Mouse (Mus musculus) embryonic fibroblast, embryonic 13.5 days (primary cell): ENCODE measurements at regions not wholly inside any gene's neighbourhood (a gene's known extent, or its start where the extent isn't known, plus 50 kb on each side); places are given as distances from the start of the nearest gene placed in this dataset.

Experiments used
- H3K27ac ChIP-seq: 2 replicates; pipeline ENCODE4 v1.5.1; 2012; ENCODE audit warnings: low read length, control low read depth, inconsistent platforms; ENCODE audit not compliant: insufficient read depth
- H3K4me1 ChIP-seq: 2 replicates; pipeline ENCODE4 v1.6.1; 2011; ENCODE audit warnings: low read length; ENCODE audit not compliant: control insufficient read depth, insufficient read depth
- H3K4me3 ChIP-seq: 2 replicates; pipeline ENCODE4 v1.5.1; 2011; ENCODE audit warnings: mild to moderate bottlenecking, control low read depth, low read length; ENCODE audit not compliant: insufficient read depth
- CTCF ChIP-seq: IDR thresholded peaks from 2 replicates; pipeline ENCODE4 v1.5.1; 2011; ENCODE audit warnings: mild to moderate bottlenecking, control low read depth, low read length, moderate library complexity, borderline replicate concordance; ENCODE audit not compliant: insufficient read depth
- POLR2A ChIP-seq: IDR thresholded peaks from 2 replicates; pipeline ENCODE4 v1.6.1; 2011; ENCODE audit warnings: low read depth, mild to moderate bottlenecking, control low read depth, low read length, moderate library complexity

DNA sequence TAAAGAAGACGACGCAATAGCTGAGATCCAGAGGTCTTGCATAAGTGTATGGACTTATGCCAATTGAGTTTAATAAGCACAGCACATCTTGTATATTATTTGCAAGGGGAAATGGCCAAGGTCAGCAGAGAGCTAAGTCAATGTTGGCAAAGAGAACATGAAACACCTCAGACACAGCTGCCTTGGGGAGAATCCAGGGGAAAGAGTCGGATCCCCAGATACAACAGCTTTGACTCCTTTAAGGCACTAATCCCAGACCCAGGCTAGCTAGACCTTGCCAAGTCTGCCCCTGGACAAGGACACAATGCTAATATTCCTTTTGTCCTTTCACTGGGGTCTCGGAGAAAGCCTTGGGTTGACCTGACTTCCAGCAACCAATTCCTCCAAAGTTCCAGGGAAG, 438.2 kb upstream of the Kazn start:
- H3K4me1 ChIP-seq: peaks cover 3% of the 10 kb centered on the region; the same call in 1 of the 2 replicates
- H3K4me3 ChIP-seq: no peak overlapping the region
- no peak overlapping the region for H3K27ac ChIP-seq
- TF ChIP-seq CTCF: no peak
- TF ChIP-seq POLR2A: no peak

DNA sequence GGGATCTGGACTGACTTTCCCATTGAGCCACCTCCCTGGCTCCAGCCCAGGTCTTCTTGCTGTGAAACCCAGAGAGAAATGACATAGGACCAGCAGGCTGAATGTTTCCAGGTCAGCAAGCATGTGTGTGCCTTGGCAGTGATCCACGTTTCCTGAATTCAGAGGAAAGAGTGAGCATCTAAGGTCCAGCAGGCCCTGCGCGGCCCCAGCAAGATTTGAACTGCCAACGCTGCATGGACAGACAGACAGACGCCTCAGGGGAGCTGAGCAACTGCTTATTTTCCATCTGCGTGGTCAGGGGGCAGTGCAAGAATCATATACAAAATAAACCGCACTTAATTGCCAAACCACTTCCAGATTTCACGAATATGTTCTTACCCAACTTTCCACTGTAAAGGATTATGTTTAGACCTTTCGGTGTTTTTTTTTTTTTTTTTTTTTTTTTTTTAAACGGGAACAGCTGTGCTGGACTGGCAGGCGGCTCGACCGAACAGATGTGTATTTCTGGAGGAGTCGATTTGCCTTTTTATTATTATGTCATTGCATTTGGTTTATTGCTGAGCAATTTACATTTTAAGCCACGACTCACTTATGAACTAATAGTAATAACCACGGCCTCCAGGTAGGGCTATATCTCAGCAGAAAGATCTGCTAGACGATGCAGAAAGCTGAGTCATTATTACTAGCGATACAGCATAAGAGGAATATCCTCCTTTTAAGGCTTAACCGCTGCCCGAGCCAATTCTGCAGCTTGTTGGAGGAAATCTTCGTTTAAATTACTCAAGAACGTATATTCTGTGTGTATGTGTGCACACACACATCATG, 435.7 kb upstream of the Kazn start:
- H3K27ac ChIP-seq: no peak overlapping the region
- peaks cover 3% of the 10 kb centered on the region; the same call in 1 of the 2 replicates for H3K4me1 ChIP-seq
- TF ChIP-seq POLR2A (no peak), CTCF (no peak)
- H3K4me3 ChIP-seq: no peak overlapping the region

DNA sequence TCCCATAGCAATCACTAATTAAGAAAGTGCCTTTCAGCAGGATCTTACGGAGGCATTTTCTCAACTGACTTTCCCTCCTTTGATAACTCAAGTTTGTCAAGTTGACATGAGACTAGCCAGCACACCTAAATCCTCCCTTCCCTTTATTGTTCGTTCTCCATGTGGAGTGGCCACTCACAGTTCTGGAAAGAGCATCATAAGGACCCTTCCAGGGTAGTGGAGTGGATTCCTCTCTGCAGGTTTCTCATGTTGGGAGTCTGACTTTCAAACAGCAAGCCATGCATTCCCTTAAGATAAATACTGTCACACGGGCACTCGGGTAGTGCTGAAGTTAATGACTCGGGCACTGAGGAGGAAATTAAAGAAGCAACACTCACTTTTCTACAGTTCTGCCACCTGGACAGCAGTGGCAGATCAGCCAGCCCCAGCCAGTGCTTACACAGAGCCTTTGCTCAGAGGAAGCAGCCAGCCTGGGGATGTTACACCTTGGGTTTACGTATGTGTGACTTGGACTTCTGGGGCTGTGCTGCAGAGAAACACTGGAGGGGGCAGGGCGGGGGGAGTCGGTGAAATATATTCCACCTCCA, 432.8 kb upstream of the Kazn start:
- Histone ChIP-seq H3K27ac (no peak overlapping the region), H3K4me3 (no peak overlapping the region), H3K4me1 (peaks cover 3% of the 10 kb centered on the region; the same call in 1 of the 2 replicates)
- TF ChIP-seq POLR2A: no peak
- TF ChIP-seq CTCF: no peak

DNA sequence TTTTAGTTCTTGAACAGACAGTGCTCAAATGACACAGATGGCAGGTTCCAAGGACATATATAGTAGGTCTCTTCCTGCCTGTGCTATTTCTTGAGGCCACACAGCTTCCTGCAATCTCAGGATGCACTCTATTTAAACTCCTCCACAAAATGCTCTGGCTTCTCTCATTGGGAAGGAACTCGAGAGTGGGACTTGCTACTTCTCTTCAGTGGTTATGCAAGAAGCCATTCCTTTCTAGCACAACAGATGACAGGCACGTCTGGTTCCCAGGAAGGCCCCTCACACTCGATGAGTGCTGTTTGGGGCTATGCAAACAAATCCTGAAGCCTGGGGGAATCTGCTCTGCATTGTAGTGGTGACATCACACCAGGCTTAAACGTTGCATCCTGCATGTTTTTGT, 425.6 kb upstream of the Kazn start:
- no peak overlapping the region for H3K27ac ChIP-seq
- TF ChIP-seq POLR2A: no peak
- no peak for TF ChIP-seq CTCF
- H3K4me1 ChIP-seq: no peaks in the 10 kb centered on the region
- no peak overlapping the region for H3K4me3 ChIP-seq

DNA sequence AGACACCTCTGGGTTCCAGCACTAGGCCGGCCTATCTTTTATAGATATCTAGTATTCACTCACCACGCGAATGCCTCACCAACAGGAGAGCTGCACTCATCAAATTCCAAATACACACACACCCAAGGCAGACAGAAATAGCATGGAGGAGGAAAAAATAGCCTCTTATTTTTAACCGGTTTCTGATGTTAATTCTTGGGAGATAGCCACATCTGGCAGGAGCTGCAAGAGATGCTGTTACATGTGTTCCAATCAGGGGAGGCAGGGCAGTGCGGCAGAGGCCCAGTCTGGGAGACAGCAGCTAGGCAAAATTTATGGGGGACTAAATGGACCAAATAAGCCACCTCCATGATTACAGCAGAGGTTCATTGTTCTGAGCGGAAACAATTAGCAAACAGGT, 419.0 kb upstream of the Kazn start:
- no peak overlapping the region for H3K27ac ChIP-seq
- no peaks in the 10 kb centered on the region for H3K4me1 ChIP-seq
- H3K4me3 ChIP-seq: no peak overlapping the region
- TF ChIP-seq CTCF: no peak
- TF ChIP-seq POLR2A: no peak

DNA sequence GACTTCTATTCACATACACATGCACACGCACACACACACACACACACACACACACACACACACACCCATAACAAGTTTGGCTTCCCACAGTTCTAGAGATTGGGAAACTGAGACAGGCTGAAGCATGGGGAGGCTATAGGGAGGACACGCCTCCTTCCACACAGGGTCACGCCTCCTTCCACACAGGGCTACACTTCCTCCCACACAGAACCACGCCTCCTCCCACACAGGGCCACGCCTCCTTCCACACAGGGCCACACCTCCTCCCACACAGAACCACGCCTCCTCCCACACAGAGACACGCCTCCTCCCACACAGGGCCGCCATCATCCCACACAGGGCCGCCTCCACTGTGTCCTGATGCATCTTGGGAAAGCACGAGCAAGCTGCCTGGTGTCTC, 401.9 kb upstream of the Kazn start:
- H3K4me3 ChIP-seq: no peak overlapping the region
- no peaks in the 10 kb centered on the region for H3K4me1 ChIP-seq
- H3K27ac ChIP-seq: no peak overlapping the region
- TF ChIP-seq CTCF: no peak
- TF ChIP-seq POLR2A: no peak

DNA sequence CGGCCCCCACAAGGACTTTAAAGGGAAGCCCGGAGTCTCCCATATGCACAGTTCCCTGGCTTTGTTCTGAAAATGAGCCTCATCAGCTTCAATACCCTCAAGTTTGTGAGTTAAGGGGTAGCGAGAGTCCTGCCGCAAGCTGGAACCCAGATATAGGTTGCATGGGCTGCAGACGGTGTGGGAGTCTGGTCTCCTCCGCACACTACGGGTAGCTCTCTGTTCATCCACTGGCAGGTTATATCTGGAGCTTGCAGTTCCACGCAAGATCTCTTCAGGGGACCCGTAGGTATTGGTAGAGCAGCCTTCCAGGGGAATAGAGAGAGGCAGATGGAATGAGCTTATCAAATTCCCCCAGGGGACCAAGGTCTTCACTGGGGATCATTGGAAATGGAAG, 400.1 kb upstream of the Kazn start:
- Histone ChIP-seq H3K4me1 (no peaks in the 10 kb centered on the region), H3K27ac (no peak overlapping the region), H3K4me3 (no peak overlapping the region)
- TF ChIP-seq POLR2A (no peak), CTCF (no peak)

DNA sequence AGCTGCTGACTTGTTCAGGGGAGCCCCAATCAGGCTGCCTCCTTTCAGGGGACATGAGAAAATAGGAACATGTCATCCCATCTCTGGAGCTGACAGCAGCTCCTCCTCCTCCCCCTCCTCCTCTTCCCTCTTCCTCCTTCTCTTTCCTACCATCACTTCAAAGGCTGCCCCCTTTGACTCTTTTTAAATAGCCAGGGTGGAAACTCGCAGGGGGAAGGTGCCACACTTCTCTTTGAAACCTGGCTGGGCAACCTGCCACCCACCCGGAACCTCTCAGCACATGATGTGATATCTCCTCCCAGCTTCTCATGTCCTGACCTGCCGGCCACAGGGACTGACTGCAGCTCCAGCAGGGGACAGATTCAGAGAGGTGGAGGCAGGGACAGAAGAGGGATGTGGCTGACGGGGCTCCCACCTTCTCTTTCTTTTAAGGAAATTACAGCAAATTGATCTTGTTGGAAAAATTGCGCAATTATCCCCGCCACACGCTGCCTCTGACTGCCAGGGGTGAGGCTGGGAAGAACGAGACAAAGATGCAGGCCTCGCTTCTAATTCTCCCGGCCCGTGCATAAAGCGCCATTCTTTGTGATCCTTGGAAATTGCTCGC, 399.6 kb upstream of the Kazn start:
- Histone ChIP-seq H3K4me3 (no peak overlapping the region), H3K27ac (no peak overlapping the region), H3K4me1 (no peaks in the 10 kb centered on the region)
- TF ChIP-seq POLR2A (no peak), CTCF (no peak)

DNA sequence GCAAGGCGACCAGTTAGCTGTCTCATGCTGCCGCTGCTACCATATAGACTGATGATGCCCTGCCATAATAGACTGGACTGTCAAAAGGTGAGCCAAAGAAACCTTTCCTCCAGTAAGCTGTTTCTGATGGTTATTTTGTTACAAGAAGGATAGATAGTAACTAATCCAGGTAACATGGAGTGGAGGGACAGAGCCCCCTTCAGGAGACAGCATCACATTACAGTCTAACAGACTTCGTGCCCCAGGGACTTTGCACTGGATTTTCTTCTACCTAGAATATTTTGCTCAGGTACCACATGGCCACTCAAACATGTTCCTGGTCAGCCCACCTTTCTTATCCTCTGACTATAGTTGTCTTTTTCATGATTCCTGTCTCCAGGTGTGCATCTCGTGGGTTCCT, 398.9 kb upstream of the Kazn start:
- H3K4me3 ChIP-seq: no peak overlapping the region
- H3K27ac ChIP-seq: no peak overlapping the region
- TF ChIP-seq CTCF: no peak
- no peak for TF ChIP-seq POLR2A
- H3K4me1 ChIP-seq: no peaks in the 10 kb centered on the region

DNA sequence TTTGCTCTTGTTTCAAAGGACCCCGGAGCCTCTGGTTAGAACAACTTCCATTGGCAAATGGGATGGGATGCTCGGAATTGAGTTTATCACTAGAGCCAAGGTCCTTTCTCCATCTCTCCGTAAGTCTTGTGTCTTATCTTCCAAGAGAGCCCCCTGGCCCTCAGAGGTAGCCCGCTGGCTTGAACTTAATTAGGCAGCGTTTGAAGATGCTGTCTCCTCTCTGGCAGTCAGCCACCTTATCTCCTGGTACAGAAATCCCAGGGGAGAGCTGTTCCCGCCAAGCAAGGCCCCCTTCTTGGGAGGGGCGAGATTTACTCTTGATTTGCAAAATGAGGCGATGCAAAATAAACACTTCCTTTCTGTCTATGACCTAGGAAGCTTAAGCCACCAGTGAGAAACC, 395.2 kb upstream of the Kazn start:
- H3K4me3 ChIP-seq: no peak overlapping the region
- H3K4me1 ChIP-seq: no peaks in the 10 kb centered on the region
- H3K27ac ChIP-seq: no peak overlapping the region
- TF ChIP-seq POLR2A (no peak), CTCF (no peak)
